Mouse (Mus musculus) olfactory bulb, adult 2 months (tissue): ENCODE measurements at regions not wholly inside any gene's neighbourhood (a gene's known extent, or its start where the extent isn't known, plus 50 kb on each side); places are given as distances from the start of the nearest gene placed in this dataset.

ENCODE experiments used
- H3K27ac ChIP-seq: fragments of 200-500 bp; 2 replicates; pipeline ENCODE4 v1.5.1; 2012; ENCODE audit warnings: low read depth, low read length; ENCODE audit not compliant: insufficient read depth
- H3K4me1 ChIP-seq: fragments of 200-500 bp; 2 replicates; pipeline ENCODE4 v1.6.1; 2012; ENCODE audit warnings: low read length; ENCODE audit not compliant: control insufficient read depth, insufficient read depth
- H3K4me3 ChIP-seq: fragments of 200-500 bp; 2 replicates; pipeline ENCODE4 v1.5.1; 2012; ENCODE audit warnings: mild to moderate bottlenecking, low read depth, low read length, moderate library complexity; ENCODE audit not compliant: insufficient read depth
- CTCF ChIP-seq: fragments of 200-500 bp; IDR thresholded peaks from 2 replicates; pipeline ENCODE4 v1.5.1; 2012; ENCODE audit warnings: low read depth, mild to moderate bottlenecking, low read length, moderate library complexity; ENCODE audit not compliant: insufficient read depth
- POLR2A ChIP-seq: fragments of 200-500 bp; IDR thresholded peaks from 2 replicates; pipeline ENCODE4 v1.6.1; 2012; ENCODE audit warnings: mild to moderate bottlenecking, low read depth, low read length, moderate library complexity; ENCODE audit not compliant: insufficient read depth
- WGBS: fragments of 180-500 bp; shearing (Covaris S2); methylation state at CpG from one replicate; pipeline ENCODE4 v1.1.7; 2018; 5-methylcytosine and 5-hydroxymethylcytosine counted together

GRCm38 (mm10) chr6:98178005-98178404 lies 164.5 kb downstream of the Gm765 start:
- no peak for TF ChIP-seq CTCF
- no peak for TF ChIP-seq POLR2A
- Histone ChIP-seq H3K27ac (no peak overlapping the region), H3K4me3 (no peak overlapping the region), H3K4me1 (no peaks in the 10 kb centered on the region)
- WGBS: 33% methylated on average over 2 of the region's 2 CpGs

GRCm38 (mm10) chr6:98149043-98149813 lies 193.3 kb downstream of the Gm765 start:
- H3K4me3 ChIP-seq: no peak overlapping the region
- peaks cover 8% of the 10 kb centered on the region; the same call in 1 of the 2 replicates for H3K4me1 ChIP-seq
- TF ChIP-seq POLR2A (no peak), CTCF (no peak)
- no peak overlapping the region for H3K27ac ChIP-seq
- whole genome bisulfite sequencing: 75% methylated on average over 12 of the region's 12 CpGs

GRCm38 (mm10) chr6:98147855-98148254 lies 194.7 kb downstream of the Gm765 start:
- TF ChIP-seq POLR2A (no peak), CTCF (no peak)
- Histone ChIP-seq H3K27ac (no peak overlapping the region), H3K4me1 (peaks cover 8% of the 10 kb centered on the region; the same call in 1 of the 2 replicates), H3K4me3 (no peak overlapping the region)
- 35% methylated on average over 5 of the region's 5 CpGs for whole genome bisulfite sequencing

GRCm38 (mm10) chr6:98132931-98133330 lies 209.6 kb downstream of the Gm765 start:
- Histone ChIP-seq H3K27ac (no peak overlapping the region), H3K4me1 (no peaks in the 10 kb centered on the region), H3K4me3 (no peak overlapping the region)
- WGBS: 7% methylated on average over 2 of the region's 2 CpGs
- TF ChIP-seq POLR2A: no peak
- TF ChIP-seq CTCF: no peak

- Histone ChIP-seq H3K4me3 (no peak overlapping the region), H3K27ac (no peak overlapping the region), H3K4me1 (no peaks in the 10 kb centered on the region)
- TF ChIP-seq CTCF: no peak
- TF ChIP-seq POLR2A: no peak
- WGBS: 47% methylated on average over 7 of the region's 7 CpGs
These were observed 217.1 kb downstream of the Gm765 start for GRCm38 (mm10) chr6:98125434-98125833.

- H3K4me3 ChIP-seq: no peak overlapping the region
- no peaks in the 10 kb centered on the region for H3K4me1 ChIP-seq
- 32% methylated on average over 9 of the region's 9 CpGs for WGBS
- TF ChIP-seq CTCF (no peak), POLR2A (no peak)
- H3K27ac ChIP-seq: no peak overlapping the region
These were observed 224.0 kb downstream of the Gm765 start for GRCm38 (mm10) chr6:98118355-98119150.

- TF ChIP-seq CTCF (no peak), POLR2A (no peak)
- WGBS: 35% methylated on average over 9 of the region's 9 CpGs
- no peak overlapping the region for H3K4me3 ChIP-seq
- H3K4me1 ChIP-seq: no peaks in the 10 kb centered on the region
- H3K27ac ChIP-seq: no peak overlapping the region
These were observed 228.0 kb downstream of the Gm765 start for GRCm38 (mm10) chr6:98114327-98115134.

- TF ChIP-seq POLR2A (no peak), CTCF (no peak)
- no peaks in the 10 kb centered on the region for H3K4me1 ChIP-seq
- no peak overlapping the region for H3K4me3 ChIP-seq
- no peak overlapping the region for H3K27ac ChIP-seq
- 4% methylated on average over 7 of the region's 7 CpGs for WGBS
These were observed 228.8 kb downstream of the Gm765 start for GRCm38 (mm10) chr6:98113708-98114107.

- no peaks in the 10 kb centered on the region for H3K4me1 ChIP-seq
- WGBS: 47% methylated on average over 7 of the region's 7 CpGs
- H3K27ac ChIP-seq: no peak overlapping the region
- no peak for TF ChIP-seq CTCF
- no peak for TF ChIP-seq POLR2A
- H3K4me3 ChIP-seq: no peak overlapping the region
These were observed 229.9 kb downstream of the Gm765 start for GRCm38 (mm10) chr6:98112495-98113115.
